Mouse (Mus musculus): ENCODE measurements around the gene Tmem132a. TPM values are rescaled to one million over a fixed set of nuclear protein-coding genes. Genes with fewer than 3 reads are reported as not detected.

Gene Tmem132a
- polyA plus RNA-seq, 1 experiment from 2014 or later, result 71.5 TPM

- H3K4me3 ChIP-seq (ENCODE audit: low read length), result no peak overlapping the region
- 75% methylated on average over 7 of the region's 7 CpGs for WGBS
- peaks cover 8% of the 10 kb centered on the region; the same call in 1 of the 2 replicates for H3K4me1 ChIP-seq (ENCODE audit: control insufficient read depth, insufficient read depth, low read length)
- no peak overlapping the region for H3K27ac ChIP-seq (ENCODE audit: low read depth, low read length)
- no peak for ATAC-seq (ENCODE audit: low FRiP score, low TSS enrichment)
- no peak overlapping the region for H3K9ac ChIP-seq (ENCODE audit: low read depth, low read length)
- no peaks in the 10 kb centered on the region for H3K27me3 ChIP-seq (ENCODE audit: control insufficient read depth, insufficient read depth, low read length)
- H3K4me2 ChIP-seq (replicated peaks; ENCODE audit: low read depth, low read length), result no peak overlapping the region
- H3K9me3 ChIP-seq (ENCODE audit: control insufficient read depth, low read length), result no peaks in the 10 kb centered on the region
- H3K36me3 ChIP-seq (ENCODE audit: control insufficient read depth, insufficient read depth, low read length), result no peaks in the 10 kb centered on the region
Measured at GRCm38 (mm10) chr19:10813905-10814304, 55.8 kb downstream of the Tmem132a start.

- H3K27me3 ChIP-seq (ENCODE audit: control insufficient read depth, insufficient read depth, low read length), result no peaks in the 10 kb centered on the region
- H3K36me3 ChIP-seq (ENCODE audit: control insufficient read depth, insufficient read depth, low read length), result no peaks in the 10 kb centered on the region
- H3K4me3 ChIP-seq (ENCODE audit: low read length), result no peak overlapping the region
- ATAC-seq (ENCODE audit: low FRiP score, low TSS enrichment), result no peak
- H3K4me2 ChIP-seq (replicated peaks; ENCODE audit: low read depth, low read length), result no peak overlapping the region
- 90% methylated on average over 5 of the region's 5 CpGs for WGBS
- H3K27ac ChIP-seq (ENCODE audit: low read depth, low read length), result no peak overlapping the region
- H3K9ac ChIP-seq (ENCODE audit: low read depth, low read length), result no peak overlapping the region
- no peaks in the 10 kb centered on the region for H3K9me3 ChIP-seq (ENCODE audit: control insufficient read depth, low read length)
- H3K4me1 ChIP-seq (ENCODE audit: control insufficient read depth, insufficient read depth, low read length), result peaks cover 4% of the 10 kb centered on the region; the same call in 1 of the 2 replicates
Measured at GRCm38 (mm10) chr19:10813039-10813438, 56.7 kb downstream of the Tmem132a start.

- no peak overlapping the region for H3K9ac ChIP-seq (ENCODE audit: low read depth, low read length)
- no peak overlapping the region for H3K27ac ChIP-seq (ENCODE audit: low read depth, low read length)
- H3K36me3 ChIP-seq (ENCODE audit: control insufficient read depth, insufficient read depth, low read length), result no peaks in the 10 kb centered on the region
- no peak for ATAC-seq (ENCODE audit: low FRiP score, low TSS enrichment)
- H3K4me3 ChIP-seq (ENCODE audit: low read length), result no peak overlapping the region
- 81% methylated on average over 6 of the region's 6 CpGs for WGBS
- H3K9me3 ChIP-seq (ENCODE audit: control insufficient read depth, low read length), result no peaks in the 10 kb centered on the region
- H3K4me2 ChIP-seq (replicated peaks; ENCODE audit: low read depth, low read length), result no peak overlapping the region
- no peaks in the 10 kb centered on the region for H3K27me3 ChIP-seq (ENCODE audit: control insufficient read depth, insufficient read depth, low read length)
- no peaks in the 10 kb centered on the region for H3K4me1 ChIP-seq (ENCODE audit: control insufficient read depth, insufficient read depth, low read length)
Measured at GRCm38 (mm10) chr19:10811471-10811870, 58.3 kb downstream of the Tmem132a start.

- Histone ChIP-seq H3K27ac (ENCODE audit: low read depth, low read length) (no peak overlapping the region), H3K9me3 (ENCODE audit: control insufficient read depth, low read length) (no peaks in the 10 kb centered on the region), H3K27me3 (ENCODE audit: control insufficient read depth, insufficient read depth, low read length) (no peaks in the 10 kb centered on the region), H3K9ac (ENCODE audit: low read depth, low read length) (no peak overlapping the region), H3K36me3 (ENCODE audit: control insufficient read depth, insufficient read depth, low read length) (no peaks in the 10 kb centered on the region), H3K4me1 (ENCODE audit: control insufficient read depth, insufficient read depth, low read length) (no peaks in the 10 kb centered on the region), H3K4me3 (ENCODE audit: low read length) (no peak overlapping the region), H3K4me2 (replicated peaks; ENCODE audit: low read depth, low read length) (no peak overlapping the region)
- ATAC-seq (ENCODE audit: low FRiP score, low TSS enrichment), result no peak
- WGBS, result 55% methylated on average over 4 of the region's 4 CpGs
Measured at GRCm38 (mm10) chr19:10810176-10810492, 59.6 kb downstream of the Tmem132a start.

GRCm38 (mm10) chr19:10809428-10810175 is 60.1 kb downstream of the Tmem132a start:
- no peaks in the 10 kb centered on the region for H3K4me1 ChIP-seq (ENCODE audit: control insufficient read depth, insufficient read depth, low read length)
- H3K27ac ChIP-seq (ENCODE audit: low read depth, low read length), result no peak overlapping the region
- no peaks in the 10 kb centered on the region for H3K9me3 ChIP-seq (ENCODE audit: control insufficient read depth, low read length)
- no peak overlapping the region for H3K9ac ChIP-seq (ENCODE audit: low read depth, low read length)
- no peak overlapping the region for H3K4me3 ChIP-seq (ENCODE audit: low read length)
- no peaks in the 10 kb centered on the region for H3K27me3 ChIP-seq (ENCODE audit: control insufficient read depth, insufficient read depth, low read length)
- no peak for ATAC-seq (ENCODE audit: low FRiP score, low TSS enrichment)
- H3K4me2 ChIP-seq (replicated peaks; ENCODE audit: low read depth, low read length), result no peak overlapping the region
- WGBS, result 78% methylated on average over 11 of the region's 11 CpGs
- no peaks in the 10 kb centered on the region for H3K36me3 ChIP-seq (ENCODE audit: control insufficient read depth, insufficient read depth, low read length)

- Histone ChIP-seq H3K4me3 (ENCODE audit: low read length) (no peak overlapping the region), H3K4me1 (ENCODE audit: control insufficient read depth, insufficient read depth, low read length) (no peaks in the 10 kb centered on the region), H3K9me3 (ENCODE audit: control insufficient read depth, low read length) (no peaks in the 10 kb centered on the region), H3K4me2 (replicated peaks; ENCODE audit: low read depth, low read length) (no peak overlapping the region), H3K27me3 (ENCODE audit: control insufficient read depth, insufficient read depth, low read length) (no peaks in the 10 kb centered on the region), H3K9ac (ENCODE audit: low read depth, low read length) (no peak overlapping the region), H3K27ac (ENCODE audit: low read depth, low read length) (no peak overlapping the region), H3K36me3 (ENCODE audit: control insufficient read depth, insufficient read depth, low read length) (no peaks in the 10 kb centered on the region)
- ATAC-seq (ENCODE audit: low FRiP score, low TSS enrichment), result no peak
- WGBS, result 88% methylated on average over 12 of the region's 12 CpGs
Measured at GRCm38 (mm10) chr19:10808524-10809233, 61.1 kb downstream of the Tmem132a start.

Other genes starting within 250 kb of the Tmem132a start
- gene Vwce, start 235.7 kb downstream of the Tmem132a start, polyA plus RNA-seq (2014; fragmentation: Nextera tagmentation; extraction: Ambion mirVana), result 1.2 and 2.0 TPM in 2 replicates
- gene Pga5, start 191.9 kb downstream of the Tmem132a start, polyA plus RNA-seq (2014; fragmentation: Nextera tagmentation; extraction: Ambion mirVana), result not detected in 2 replicates
- gene Vps37c, start 181.2 kb downstream of the Tmem132a start, polyA plus RNA-seq (2014; fragmentation: Nextera tagmentation; extraction: Ambion mirVana), result 18.9 and 31.7 TPM in 2 replicates
- gene Cd5, start 130.9 kb downstream of the Tmem132a start, polyA plus RNA-seq (2014; fragmentation: Nextera tagmentation; extraction: Ambion mirVana), result 0.46 and 0.61 TPM in 2 replicates
- 0.09 TPM in 1 of 2 replicates, not detected in the other for gene Cd6, start 39.9 kb downstream of the Tmem132a start, polyA plus RNA-seq (2014; fragmentation: Nextera tagmentation; extraction: Ambion mirVana)
- 0.44 and 0.69 TPM in 2 replicates for gene Slc15a3, start 30.2 kb downstream of the Tmem132a start, polyA plus RNA-seq (2014; fragmentation: Nextera tagmentation; extraction: Ambion mirVana)
- 87.6 and 90.9 TPM in 2 replicates for gene Tmem109, start 12.1 kb upstream of the Tmem132a start, polyA plus RNA-seq (2014; fragmentation: Nextera tagmentation; extraction: Ambion mirVana)
- 61.0 and 75.7 TPM in 2 replicates for gene Prpf19, start 25.3 kb upstream of the Tmem132a start, polyA plus RNA-seq (2014; fragmentation: Nextera tagmentation; extraction: Ambion mirVana)
- not detected in 2 replicates for gene Zp1, start 50.7 kb upstream of the Tmem132a start, polyA plus RNA-seq (2014; fragmentation: Nextera tagmentation; extraction: Ambion mirVana)
- not detected in 2 replicates for gene Ptgdr2, start 67.2 kb upstream of the Tmem132a start, polyA plus RNA-seq (2014; fragmentation: Nextera tagmentation; extraction: Ambion mirVana)
- gene Ccdc86, start 79.3 kb upstream of the Tmem132a start, polyA plus RNA-seq (2014; fragmentation: Nextera tagmentation; extraction: Ambion mirVana), result 26.0 and 32.7 TPM in 2 replicates
- not detected in 2 replicates for gene Ms4a10, start 104.7 kb upstream of the Tmem132a start, polyA plus RNA-seq (2014; fragmentation: Nextera tagmentation; extraction: Ambion mirVana)
- gene Ms4a15, start 123.3 kb upstream of the Tmem132a start, polyA plus RNA-seq (2014; fragmentation: Nextera tagmentation; extraction: Ambion mirVana), result not detected in 2 replicates
- gene Ms4a18, start 148.1 kb upstream of the Tmem132a start, polyA plus RNA-seq (2014; fragmentation: Nextera tagmentation; extraction: Ambion mirVana), result not detected in 2 replicates
- not detected in 2 replicates for gene Ms4a8a, start 211.2 kb upstream of the Tmem132a start, polyA plus RNA-seq (2014; fragmentation: Nextera tagmentation; extraction: Ambion mirVana)

All from kidney, embryonic 14.5 days (tissue).